Mouse (Mus musculus) MN1 (cell line): Measurements from ENCODE around the gene Olfr967.
"Not testable (repeated sequence)": the region's sequence is repeated elsewhere in the genome, so short reads cannot be mapped to it uniquely, and the experiment has no call there.

ENCODE experiments used
- DNase-seq: peaks from one replicate; pipeline ENCODE4 v3.0.0-alpha.2; 2016; ENCODE audit warnings: low spot score

Olfr967 gene

GRCm38 (mm10) chr9:39745949-39746348 lies at the start of gene Olfr967:
TSS of gene Olfr967 (plus strand) at chr9:39746249.
- DNase-seq: no peak

- DNase-seq: not testable (repeated sequence)
Measured at GRCm38 (mm10) chr9:39701123-39701522, 44.9 kb upstream of the Olfr967 start.

GRCm38 (mm10) chr9:39707017-39707416 lies 39.0 kb upstream of the Olfr967 start, which contains the start of gene Olfr149:
TSS of gene Olfr149 (minus strand) at chr9:39707117.
- DNase-seq: peak; percentile 11

- peak; percentile 21 for DNase-seq
Measured at GRCm38 (mm10) chr9:39708958-39709357, 37.1 kb upstream of the Olfr967 start.

GRCm38 (mm10) chr9:39711053-39711452 lies 35.0 kb upstream of the Olfr967 start, which contains the start of gene Olfr965:
TSS of gene Olfr965 (plus strand) at chr9:39711353.
- DNase-seq: no peak

GRCm38 (mm10) chr9:39730678-39731077 lies 15.4 kb upstream of the Olfr967 start, which contains the start of gene Olfr150:
TSS of gene Olfr150 (plus strand) at chr9:39730978.
- DNase-seq: no peak

- DNase-seq: no peak
Measured at GRCm38 (mm10) chr9:39740741-39741140, 5.3 kb upstream of the Olfr967 start.

- no peak for DNase-seq
Measured at GRCm38 (mm10) chr9:39746428-39746827, 379 bp downstream of the Olfr967 start.

- no peak for DNase-seq
Measured at GRCm38 (mm10) chr9:39783153-39783552, 37.1 kb downstream of the Olfr967 start, which contains the start of gene Olfr968. TSS of gene Olfr968 (minus strand) at chr9:39783253.

- no peak for DNase-seq
Measured at GRCm38 (mm10) chr9:39790558-39790957, 44.5 kb downstream of the Olfr967 start, which contains the start of gene Olfr969. TSS of gene Olfr969 (plus strand) at chr9:39790945.
